Mouse (Mus musculus) small intestine, adult 2 months (tissue): ENCODE measurements around the gene Dcp1a. TPM values are rescaled to one million over a fixed set of nuclear protein-coding genes. Genes with fewer than 3 reads are reported as not detected.
"Not testable (repeated sequence)": the region's sequence is repeated elsewhere in the genome, so short reads cannot be mapped to it uniquely, and the experiment has no call there.

Source experiments
- H3K27ac ChIP-seq: fragments of 200-500 bp; 2 replicates; pipeline ENCODE4 v1.5.1; 2012; ENCODE audit warnings: low read depth, low read length, control low read depth, inconsistent platforms; ENCODE audit not compliant: insufficient read depth
- H3K27me3 ChIP-seq: fragments of 200-500 bp; 2 replicates; pipeline ENCODE4 v1.6.1; 2012; ENCODE audit warnings: mild to moderate bottlenecking, moderate library complexity, low read length, inconsistent platforms; ENCODE audit not compliant: control insufficient read depth, insufficient read depth
- H3K36me3 ChIP-seq: fragments of 200-500 bp; 2 replicates; pipeline ENCODE4 v1.6.1; 2012; ENCODE audit warnings: mild to moderate bottlenecking, low read length, control low read depth, inconsistent platforms; ENCODE audit not compliant: control insufficient read depth, insufficient read depth
- H3K4me1 ChIP-seq: fragments of 200-500 bp; 2 replicates; pipeline ENCODE4 v1.6.1; 2012; ENCODE audit warnings: low read length, inconsistent platforms, mixed read lengths; ENCODE audit not compliant: control insufficient read depth, insufficient read depth, insufficient read length
- H3K4me3 ChIP-seq: fragments of 200-500 bp; 2 replicates; pipeline ENCODE4 v1.5.1; 2012; ENCODE audit warnings: low read depth, mild to moderate bottlenecking, control low read depth, inconsistent platforms, low read length, moderate library complexity
- CTCF ChIP-seq: fragments of 200-500 bp; IDR thresholded peaks from 2 replicates; pipeline ENCODE4 v1.5.1; 2012; ENCODE audit warnings: low read depth, mild to moderate bottlenecking, control low read depth, inconsistent platforms, low read length, moderate library complexity, mixed read lengths; ENCODE audit not compliant: insufficient replicate concordance, insufficient read length; ENCODE audit errors: extremely low read depth
- POLR2A ChIP-seq: fragments of 200-500 bp; IDR thresholded peaks from 2 replicates; pipeline ENCODE4 v1.6.1; 2012; ENCODE audit warnings: low read depth, mild to moderate bottlenecking, control low read depth, inconsistent platforms, low read length, moderate library complexity
- WGBS: fragments of 180-500 bp; shearing (Covaris S2); methylation state at CpG from one replicate; pipeline ENCODE4 v1.1.7; 2018; 5-methylcytosine and 5-hydroxymethylcytosine counted together
- polyA plus RNA-seq: library from polyadenylated mRNA; depleted of rRNA; stranded (reverse); fragments of >200 nt; gene quantifications from 2 replicates; pipeline ENCODE4 v1.2.3, GENCODE M21; 2012

The Dcp1a gene
- polyA plus RNA-seq, 1 experiment = 28.6 TPM

DNA sequence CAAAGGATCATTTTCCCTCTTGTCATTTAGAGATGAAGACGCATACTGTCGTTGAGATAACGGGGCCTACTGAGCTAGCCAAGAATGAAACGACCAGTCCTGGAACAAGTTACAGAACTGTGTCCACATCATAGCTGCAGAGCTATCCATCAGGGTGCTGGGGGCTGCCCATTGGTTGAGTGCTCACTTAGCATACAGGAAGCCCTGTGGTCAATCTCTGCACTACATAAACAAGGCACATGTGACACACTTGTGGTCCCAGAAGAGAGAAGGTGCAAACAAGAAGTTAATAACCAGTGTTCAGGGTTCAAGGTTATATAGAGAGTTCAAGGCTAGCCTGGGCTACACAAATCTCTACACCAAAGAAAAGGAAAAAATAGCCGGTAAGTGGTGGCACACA, 52.1 kb downstream of the Dcp1a start:
- TF ChIP-seq CTCF (no peak), POLR2A (no peak)
- Histone ChIP-seq H3K27me3 (no peaks in the 10 kb centered on the region), H3K36me3 (peaks cover 10% of the 10 kb centered on the region), H3K4me1 (peaks cover 19% of the 10 kb centered on the region), H3K27ac (peak overlapping the region; percentile 36; the same call in 1 of the 2 replicates), H3K4me3 (no peak overlapping the region)
- 31% methylated on average over 5 of the region's 5 CpGs for WGBS

DNA sequence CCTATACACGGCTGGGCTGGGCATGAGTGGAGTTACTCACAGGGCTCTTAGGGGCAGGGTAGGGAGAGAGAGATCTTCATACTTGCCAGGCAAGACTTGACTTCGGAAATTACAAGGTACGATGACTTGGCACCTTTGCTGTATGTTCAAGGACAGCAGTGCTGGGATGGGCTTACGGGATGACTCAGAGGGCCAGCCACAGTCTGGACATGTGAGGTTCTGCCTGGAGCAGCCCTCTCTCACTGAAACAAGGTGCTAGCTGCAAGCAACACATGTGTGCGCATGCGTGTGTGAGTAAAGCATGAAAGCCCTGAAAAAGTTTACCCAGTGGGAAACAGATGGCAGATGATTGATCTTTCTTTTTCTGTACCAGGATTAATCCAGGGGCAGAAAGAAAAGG, 52.6 kb downstream of the Dcp1a start:
- 54% methylated on average over 6 of the region's 6 CpGs for WGBS
- peak overlapping the region; percentile 36; the same call in 1 of the 2 replicates for H3K27ac ChIP-seq

DNA sequence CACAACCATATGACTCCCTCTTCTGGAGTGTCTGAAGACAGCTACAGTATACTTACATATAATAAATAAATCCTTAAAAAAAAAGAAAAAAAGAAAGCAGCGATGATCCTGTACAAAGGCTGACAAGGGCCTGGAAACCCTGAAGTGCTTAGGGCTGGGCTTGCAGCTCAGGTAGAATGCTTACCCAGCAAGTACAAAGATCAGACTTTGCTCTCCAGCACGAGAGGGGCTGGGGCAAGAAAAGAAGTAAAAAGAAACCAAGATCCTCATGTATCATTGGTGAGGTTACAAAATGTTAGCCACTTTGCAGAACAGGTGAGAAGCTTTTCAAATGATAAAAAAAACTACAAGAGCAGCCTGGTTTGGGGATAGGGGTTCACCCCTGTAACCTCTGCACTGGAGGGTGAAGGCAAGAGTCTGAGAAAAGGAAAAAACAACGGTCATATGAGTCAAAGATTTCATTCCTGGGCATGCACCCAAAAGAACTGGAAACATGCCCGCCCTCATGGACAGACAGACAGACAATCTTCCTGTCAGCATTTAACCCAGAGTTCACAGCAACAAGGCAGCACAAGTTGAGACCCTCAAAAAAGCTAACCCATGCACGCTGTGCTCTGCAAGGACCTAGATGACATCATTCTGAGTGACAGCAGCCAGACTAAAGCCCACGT, 54.6 kb downstream of the Dcp1a start:
- Histone ChIP-seq H3K36me3 (no peaks in the 10 kb centered on the region; the same call in 1 of the 2 replicates), H3K27me3 (no peaks in the 10 kb centered on the region), H3K4me3 (no peak overlapping the region), H3K4me1 (peaks cover 19% of the 10 kb centered on the region), H3K27ac (peak overlapping the region; percentile 22; the same call in 1 of the 2 replicates)
- TF ChIP-seq POLR2A (no peak), CTCF (no peak)
- 32% methylated on average over 6 of the region's 6 CpGs for WGBS

More for the DNA sequence above, 52.6 kb downstream of the Dcp1a start:
- H3K27me3 ChIP-seq = no peaks in the 10 kb centered on the region
- H3K36me3 ChIP-seq = peaks cover 8% of the 10 kb centered on the region
- H3K4me3 ChIP-seq = no peak overlapping the region
- peaks cover 19% of the 10 kb centered on the region for H3K4me1 ChIP-seq
- TF ChIP-seq CTCF = no peak
- TF ChIP-seq POLR2A = no peak

DNA sequence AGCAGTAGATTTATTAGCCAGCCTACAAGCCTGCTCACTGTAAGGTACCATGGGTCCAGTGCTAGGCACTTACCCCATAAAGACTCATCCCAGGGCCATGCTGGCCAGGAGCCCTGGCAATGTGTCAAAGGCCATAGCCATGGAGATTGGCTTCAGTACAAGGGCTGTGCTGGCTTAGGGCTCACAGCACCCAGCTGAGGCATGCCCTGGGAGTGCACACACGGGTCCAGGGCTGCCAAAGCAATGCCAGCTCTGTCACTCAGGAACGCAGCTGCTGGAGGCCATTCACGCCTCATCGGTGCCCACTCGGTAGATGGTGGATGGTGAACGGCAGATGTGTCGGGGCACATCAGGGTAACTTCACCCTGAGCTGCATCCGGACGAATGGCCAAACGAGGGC, 62.2 kb downstream of the Dcp1a start:
- no peak overlapping the region for H3K4me3 ChIP-seq

DNA sequence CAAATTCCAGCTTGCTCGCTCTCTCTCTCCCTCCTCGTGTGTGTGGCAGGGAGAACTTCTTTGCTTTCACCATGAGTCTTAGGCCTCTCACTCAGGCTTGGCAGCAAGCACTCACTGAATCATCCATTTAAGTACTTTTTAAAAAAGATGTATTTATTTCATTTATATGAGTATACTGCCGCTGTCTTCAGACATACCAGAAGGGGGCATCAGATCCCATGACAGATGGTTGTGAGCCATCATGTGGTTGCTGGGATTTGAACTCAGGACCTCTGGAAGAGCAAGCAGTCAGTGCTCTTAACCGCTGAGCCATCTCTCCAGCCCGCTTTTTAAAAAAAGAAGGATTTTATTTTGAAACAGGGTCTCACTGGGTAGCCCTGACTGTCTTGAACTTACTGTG, 64.0 kb downstream of the Dcp1a start:
- not testable (repeated sequence) for H3K4me3 ChIP-seq, H3K4me1 ChIP-seq, H3K36me3 ChIP-seq, H3K27ac ChIP-seq, H3K27me3 ChIP-seq
- peak; percentile 16; the same call in 1 of the 2 replicates for TF ChIP-seq CTCF
- WGBS = 89% methylated on average over 5 of the region's 5 CpGs

More for the DNA sequence above, 62.2 kb downstream of the Dcp1a start:
- no peak overlapping the region for H3K27ac ChIP-seq
- 73% methylated on average over 10 of the region's 10 CpGs for WGBS
- H3K36me3 ChIP-seq = no peaks in the 10 kb centered on the region
- H3K4me1 ChIP-seq = no peaks in the 10 kb centered on the region
- H3K27me3 ChIP-seq = no peaks in the 10 kb centered on the region
- TF ChIP-seq CTCF = no peak
- TF ChIP-seq POLR2A = no peak

GRCm38 (mm10) chr14:30548131-30548720, 68.9 kb downstream of the Dcp1a start, which contains the start of gene Tkt:
Gene Tkt (plus strand): TSS chr14:30548359.
- Histone ChIP-seq H3K36me3 (no peaks in the 10 kb centered on the region; the same call in 1 of the 2 replicates), H3K27me3 (no peaks in the 10 kb centered on the region), H3K27ac (peak within 1 kb of the TSS; percentile 91), H3K4me3 (peak within 1 kb of the TSS; percentile 74), H3K4me1 (peaks cover 16% of the 10 kb centered on the region)
- no peak for TF ChIP-seq POLR2A
- no peak for TF ChIP-seq CTCF
- 17% methylated on average over 8 of the region's 8 CpGs for WGBS

DNA sequence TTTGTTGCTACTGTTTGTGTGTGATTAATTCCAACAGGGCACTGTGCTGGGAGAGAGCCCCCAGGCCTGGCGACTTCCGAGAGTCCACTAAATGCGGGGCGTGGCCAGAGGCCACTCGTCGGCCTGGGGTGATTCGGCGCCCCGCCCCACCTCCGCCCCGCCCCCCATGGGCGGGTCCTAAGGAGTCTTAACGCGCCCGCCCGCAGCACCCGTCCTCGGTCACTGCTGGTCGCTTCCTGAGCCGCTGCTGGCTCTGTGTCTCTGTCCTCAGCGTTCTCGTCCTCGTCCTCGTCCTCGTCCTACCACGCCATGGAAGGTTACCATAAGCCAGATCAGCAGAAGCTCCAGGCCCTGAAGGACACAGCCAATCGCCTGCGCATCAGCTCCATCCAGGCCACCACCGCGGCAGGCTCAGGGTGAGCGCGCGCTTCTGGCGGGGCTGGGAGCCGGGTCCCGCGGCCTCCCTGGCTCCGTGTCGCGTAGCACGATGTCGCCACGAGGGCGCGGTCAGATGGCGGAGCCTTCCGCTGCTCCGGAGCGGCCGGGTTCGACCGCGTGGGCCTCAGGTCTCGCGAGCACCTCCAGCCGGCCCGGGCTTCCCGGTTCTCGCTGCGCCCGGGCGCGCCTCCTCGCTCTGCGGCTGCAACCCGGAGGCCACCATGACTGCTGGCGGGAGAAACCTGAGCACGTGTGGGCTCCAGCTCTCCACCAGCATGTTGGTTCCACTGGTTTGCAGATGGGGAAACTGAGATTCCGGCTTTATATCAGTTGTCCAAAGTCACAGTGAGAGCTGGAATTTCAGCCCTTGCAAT, 69.8 kb downstream of the Dcp1a start:
- no peak for TF ChIP-seq CTCF
- TF ChIP-seq POLR2A = peak; percentile 95; the same call in 1 of the 2 replicates
- H3K36me3 ChIP-seq = no peaks in the 10 kb centered on the region; the same call in 1 of the 2 replicates
- no peaks in the 10 kb centered on the region for H3K27me3 ChIP-seq
- peak overlapping the region; percentile 74 for H3K4me3 ChIP-seq
- H3K27ac ChIP-seq = peak overlapping the region; percentile 91
- under 1% methylated on average over 69 of the region's 69 CpGs for WGBS
- peaks cover 18% of the 10 kb centered on the region for H3K4me1 ChIP-seq
